Mouse (Mus musculus): ENCODE results near the gene Rtn4r.

GRCm38 (mm10) chr16:18154521-18155171 is 27.2 kb downstream of the Rtn4r start:
- TF ChIP-seq CTCF (IDR thresholded peaks at IDR 0.05; ENCODE audit: low read depth, low read length): no peak
- no peak for TF ChIP-seq POLR2A (IDR thresholded peaks at IDR 0.05; ENCODE audit: extremely low read depth, insufficient read depth, low read length)

Data from liver, adult 2 months (tissue).